Mouse (Mus musculus): ENCODE data around the gene Cyp2d40.

GRCm38 (mm10) chr15:82748141-82748540, 15.8 kb downstream of the Cyp2d40 start:
- TF ChIP-seq CTCF (conservative IDR thresholded peaks at IDR 0.05; ENCODE audit: low read length) (no peak), POU5F1 (IDR thresholded peaks at IDR 0.05; ENCODE audit: borderline replicate concordance, low read length) (no peak)

Measured in E14TG2a.4 (cell line).